ENCODE assay signal across 37 mouse cellular contexts in genomic region chr11:79511970-79512369, GRCm38 (mm10). TPM values are rescaled to one million over a fixed set of nuclear protein-coding genes. Genes with fewer than 3 reads are reported as not detected.
"Had no signal": no experiment of that assay in that cellular context is flagged by ENCODE, and none has a peak within 500 bp of the region (broad histone marks: within the 10 kb centered on the region; RNA-seq: fewer than 3 reads in every experiment).

No protein-coding gene starts in this region.

- H3K4me1 ChIP-seq: limb, embryonic 10.5 days; limb, embryonic 12.5 days; limb, embryonic 13.5 days; liver, embryonic 15.5 days; midbrain, embryonic 10.5 days; midbrain, embryonic 12.5 days; midbrain, embryonic 13.5 days; midbrain, embryonic 15.5 days had no signal

- H3K9ac ChIP-seq: limb, embryonic 12.5 days; limb, embryonic 13.5 days; limb, embryonic 15.5 days; liver, embryonic 12.5 days; liver, embryonic 13.5 days; liver, embryonic 14.5 days; liver, embryonic 15.5 days; liver, postnatal 0 days; lung, embryonic 14.5 days; lung, embryonic 15.5 days; midbrain, embryonic 12.5 days; midbrain, embryonic 13.5 days; midbrain, embryonic 15.5 days had no signal

- H3K4me2 ChIP-seq: limb, embryonic 12.5 days; limb, embryonic 13.5 days; limb, embryonic 15.5 days; liver, embryonic 11.5 days; liver, embryonic 12.5 days; liver, embryonic 13.5 days; liver, embryonic 15.5 days; lung, embryonic 14.5 days; lung, embryonic 15.5 days; midbrain, embryonic 11.5 days; midbrain, embryonic 12.5 days; midbrain, embryonic 13.5 days; midbrain, embryonic 15.5 days had no signal

- H3K27ac ChIP-seq: limb, embryonic 10.5 days; limb, embryonic 12.5 days; limb, embryonic 13.5 days; limb, embryonic 15.5 days; liver, embryonic 12.5 days; liver, embryonic 13.5 days; liver, embryonic 14.5 days; liver, embryonic 15.5 days; lung, embryonic 15.5 days; macrophage; midbrain, embryonic 10.5 days; midbrain, embryonic 12.5 days; midbrain, embryonic 13.5 days; midbrain, embryonic 15.5 days had no signal

- H3K36me3 ChIP-seq: limb, embryonic 10.5 days; limb, embryonic 13.5 days; limb, embryonic 15.5 days; lung, embryonic 15.5 days; midbrain, embryonic 12.5 days; midbrain, embryonic 13.5 days; midbrain, embryonic 15.5 days had no signal

- H3K4me3 ChIP-seq: limb, embryonic 10.5 days; limb, embryonic 12.5 days; limb, embryonic 13.5 days; limb, embryonic 15.5 days; liver, embryonic 12.5 days; liver, embryonic 13.5 days; liver, embryonic 15.5 days; lung, embryonic 15.5 days; megakaryocyte, embryonic 14.5 days; midbrain, embryonic 10.5 days; midbrain, embryonic 12.5 days; midbrain, embryonic 13.5 days; midbrain, embryonic 15.5 days; myocyte had no signal

- H3K9me3 ChIP-seq: limb, embryonic 10.5 days; limb, embryonic 12.5 days; limb, embryonic 13.5 days; limb, embryonic 15.5 days; liver, embryonic 12.5 days; liver, embryonic 13.5 days; liver, embryonic 15.5 days; lung, embryonic 15.5 days; megakaryocyte, embryonic 14.5 days; midbrain, embryonic 10.5 days; midbrain, embryonic 12.5 days; midbrain, embryonic 13.5 days; midbrain, embryonic 15.5 days had no signal

- DNase-seq: left cerebral cortex, postnatal 4 days; liver; liver, embryonic 13.5 days; liver, postnatal 0 days; lung, adult 18-20 months; lung, adult 2 months; lung, embryonic 14.5 days; lung, postnatal 10 days; lung, postnatal 14 days; lung, postnatal 36 days; lung, postnatal 4 days; midbrain, embryonic 14.5 days had no signal

- H3K27me3 ChIP-seq: limb, embryonic 12.5 days; limb, embryonic 13.5 days; limb, embryonic 15.5 days; liver, embryonic 12.5 days; liver, embryonic 13.5 days; liver, embryonic 15.5 days; lung, embryonic 15.5 days; megakaryocyte, embryonic 14.5 days; midbrain, embryonic 12.5 days; midbrain, embryonic 13.5 days; midbrain, embryonic 15.5 days had no signal

RNA-seq across cellular contexts. Expression of gene Omg, which starts 8.1 kb away (rescaled TPM):
- total RNA-seq: liver, adult 2 months; megakaryocyte-erythroid progenitor cell, adult 5-6 weeks had no signal
- polyA plus RNA-seq: liver, adult 2 months; liver, embryonic 13.5 days; liver, embryonic 15.5 days; liver, embryonic 16.5 days; lung, postnatal 0 days had no signal

RNA-seq across cellular contexts. Expression of gene Evi2b, which starts 11.6 kb away (rescaled TPM):
- polyA plus RNA-seq: midbrain, embryonic 10.5 days; midbrain, embryonic 13.5 days; midbrain, embryonic 14.5 days; midbrain, embryonic 15.5 days; midbrain, embryonic 16.5 days had no signal

RNA-seq across cellular contexts. Expression of gene Evi2, which starts 18.4 kb away (rescaled TPM):
- total RNA-seq: left cerebral cortex, postnatal 25 days; left cerebral cortex, postnatal 36 days; left cerebral cortex, postnatal 4 days; midbrain, postnatal 0 days had no signal
